Mouse (Mus musculus): ENCODE data around the gene Tmem171. TPM values are rescaled to one million over a fixed set of nuclear protein-coding genes. Genes with fewer than 3 reads are reported as not detected.

Tmem171 gene
- total RNA-seq, 2 experiments from 2014 or later, result 0.54 to 2.5 TPM

DNA sequence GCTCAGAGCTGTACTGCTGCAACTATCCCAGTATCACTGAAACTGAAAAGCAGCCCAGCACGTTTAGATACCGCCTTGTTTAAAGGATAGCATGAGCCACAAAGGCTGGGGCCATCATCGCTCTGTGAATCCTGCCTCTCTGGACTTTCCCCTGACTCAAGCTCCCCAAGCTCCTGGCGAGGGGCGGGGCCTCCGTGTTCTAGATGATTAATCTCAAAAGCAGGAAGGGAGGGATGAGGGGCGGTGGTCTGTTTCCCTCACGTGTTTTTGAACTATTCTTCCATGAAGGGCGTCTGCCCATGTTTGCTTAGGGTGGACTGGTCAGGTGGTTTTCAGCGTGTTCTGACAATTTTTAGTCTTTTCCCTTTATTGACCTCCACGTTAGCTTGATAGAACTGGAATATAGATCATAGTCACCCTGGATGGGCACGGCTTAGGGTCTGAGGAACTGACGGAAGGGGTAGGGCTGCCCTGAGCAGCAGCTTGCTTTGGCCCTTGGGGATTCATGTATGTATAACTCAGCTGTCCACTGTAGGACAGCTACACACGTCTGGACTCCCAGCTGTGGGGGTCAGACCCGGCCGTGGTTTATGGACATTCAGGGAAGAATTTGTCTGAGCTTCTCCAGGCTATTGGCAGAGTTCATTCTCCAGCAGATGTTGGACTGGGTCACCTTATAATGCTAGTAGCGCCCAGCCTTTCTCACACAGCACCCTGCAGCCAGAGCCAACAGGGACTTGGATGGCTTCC, 43.2 kb downstream of the Tmem171 start:
- no peak for DNase-seq (ENCODE audit: low spot score in 2 of 2)

DNA sequence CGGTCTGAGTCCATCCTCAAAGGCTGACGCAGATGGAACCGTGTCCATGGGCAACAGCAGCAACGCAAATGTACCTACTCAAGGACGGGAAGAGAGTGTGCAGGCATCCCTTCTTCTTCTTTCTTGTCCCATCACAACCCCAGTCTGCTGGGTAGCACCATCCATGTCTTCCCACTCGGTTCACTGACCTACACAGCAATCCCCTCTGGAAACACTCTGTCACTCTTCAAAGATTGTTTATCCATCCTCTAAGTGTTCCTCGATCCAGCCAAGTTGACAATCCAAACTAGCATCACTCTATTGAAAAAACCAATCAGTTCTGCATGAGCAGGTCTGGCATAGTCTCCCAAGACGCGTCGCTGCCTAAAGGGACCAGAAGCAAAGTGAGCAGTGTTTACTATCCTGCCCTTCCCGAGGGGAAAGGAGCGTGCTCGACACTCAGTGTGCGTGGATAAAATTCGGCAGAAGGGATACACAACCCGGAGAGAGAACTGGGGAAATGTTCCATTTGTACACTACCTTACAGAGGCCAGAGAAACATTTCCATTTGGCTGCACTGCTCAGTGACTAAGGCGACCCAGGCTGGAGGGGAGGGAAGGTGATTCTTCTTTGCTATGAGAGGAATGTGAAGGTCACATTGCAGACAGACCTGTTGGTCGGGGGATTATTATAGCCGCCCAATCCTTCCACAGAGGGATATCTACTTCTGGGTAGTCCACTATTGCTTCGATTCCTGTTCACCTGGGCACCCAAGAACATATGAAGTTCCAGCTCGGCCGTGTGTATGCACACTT, 46.7 kb downstream of the Tmem171 start:
- no peak for DNase-seq (ENCODE audit: low spot score in 2 of 2)

DNA sequence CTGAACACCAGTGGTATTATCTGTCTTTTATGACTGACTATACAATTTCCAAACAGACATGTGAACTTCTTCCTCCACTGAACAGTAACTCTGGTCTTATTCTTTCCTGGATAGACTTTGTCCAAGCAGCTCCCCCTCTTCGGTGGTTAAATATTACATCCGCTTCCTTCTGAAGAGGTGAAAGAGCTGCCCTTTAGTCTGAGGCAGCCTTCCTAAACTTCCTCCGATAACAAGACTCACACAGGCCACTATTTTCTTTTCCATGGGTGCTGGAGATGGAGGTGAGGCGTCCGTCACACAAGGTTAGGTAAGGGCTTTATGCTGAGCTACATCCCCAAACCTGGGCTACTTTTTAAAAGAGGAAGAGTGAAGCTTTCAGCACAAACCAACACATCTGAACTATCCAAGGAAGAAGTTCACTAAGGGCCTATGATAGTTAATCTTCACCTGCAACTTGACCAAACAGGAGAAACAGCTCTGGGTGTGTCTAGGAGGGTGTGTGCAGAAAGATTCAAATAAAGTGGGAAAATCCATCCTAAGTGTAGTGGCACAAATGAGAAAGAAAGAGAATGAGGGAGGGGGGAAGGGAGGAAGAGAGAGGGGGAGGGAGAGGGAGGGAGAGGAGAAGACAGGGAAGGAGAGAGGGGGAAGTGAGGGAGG, 56.0 kb downstream of the Tmem171 start:
- no peak for DNase-seq (ENCODE audit: low spot score in 2 of 2)

DNA sequence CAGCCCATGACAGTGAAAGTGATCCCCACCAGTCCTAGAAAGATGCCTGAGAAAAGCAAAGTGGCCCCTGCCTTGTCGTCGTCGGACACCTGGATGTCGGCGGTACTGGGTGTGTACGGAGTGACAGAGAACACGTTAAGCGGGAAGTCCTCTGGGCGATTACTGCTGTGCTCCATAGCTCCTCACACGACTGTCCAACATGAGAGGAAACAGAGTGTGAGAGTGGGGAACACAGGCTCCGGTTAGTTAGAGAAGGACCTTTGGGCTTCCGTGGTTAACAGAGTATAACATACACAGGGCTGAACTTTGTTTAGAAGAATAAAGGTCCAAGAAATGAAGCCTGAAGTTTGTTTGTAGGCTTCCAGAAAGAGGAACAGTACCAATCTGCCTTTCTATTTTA, 57.5 kb downstream of the Tmem171 start, which contains the start of gene Tmem174:
TSS of gene Tmem174 (minus strand) at position 266 of the 400 bp plus-strand sequence.
- no peak for DNase-seq (ENCODE audit: low spot score in 2 of 2)

DNA sequence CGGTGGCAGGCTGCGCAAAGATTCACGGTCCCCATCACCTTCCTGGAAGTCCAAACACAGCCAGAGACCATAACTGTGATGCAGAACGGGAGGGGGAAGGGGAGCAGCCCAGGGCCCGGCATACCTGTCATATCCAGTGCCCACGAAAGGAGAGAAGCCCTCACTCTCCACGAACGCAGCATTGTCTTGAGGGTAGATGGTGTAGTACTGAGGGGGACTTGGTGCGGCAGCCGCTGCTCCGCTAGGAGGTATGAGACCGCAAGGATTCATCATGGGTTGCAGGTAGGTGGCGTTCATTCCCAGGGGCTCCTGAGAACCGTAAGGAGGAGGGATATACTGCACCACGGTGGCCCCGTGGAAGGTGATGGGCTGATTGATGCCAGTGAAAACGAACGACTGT, 58.1 kb downstream of the Tmem171 start:
- no peak for DNase-seq (ENCODE audit: low spot score in 2 of 2)

Other genes starting within 250 kb of the Tmem171 start
- gene Gm10320, start 202.8 kb downstream of the Tmem171 start, total RNA-seq (2021), result under 1 TPM in 1 of 2 experiments, not detected in 1; 0.68 TPM
- 10 to 100 TPM in 1 of 2 experiments, under 1 TPM in 1; 0.34 to 13.4 TPM for gene Tmem174, start 57.4 kb downstream of the Tmem171 start, total RNA-seq (2021)
- gene Fcho2, start 120.6 kb upstream of the Tmem171 start, total RNA-seq (2021), result 10 to 100 TPM; 56.8 to 66.9 TPM
- 100 to 1,000 TPM; 142 to 151 TPM for gene Tnpo1, start 231.6 kb upstream of the Tmem171 start, total RNA-seq (2021)

Measured in adrenal gland, postnatal 4 days (tissue).